Mouse (Mus musculus): ENCODE results near the gene Il2rb. TPM values are rescaled to one million over a fixed set of nuclear protein-coding genes. Genes with fewer than 3 reads are reported as not detected.
A peak's percentile ranks its signal among the peaks of the same experiment; 100 is the strongest.

The Il2rb gene
- total RNA-seq, 1 experiment: 0.62 TPM

DNA sequence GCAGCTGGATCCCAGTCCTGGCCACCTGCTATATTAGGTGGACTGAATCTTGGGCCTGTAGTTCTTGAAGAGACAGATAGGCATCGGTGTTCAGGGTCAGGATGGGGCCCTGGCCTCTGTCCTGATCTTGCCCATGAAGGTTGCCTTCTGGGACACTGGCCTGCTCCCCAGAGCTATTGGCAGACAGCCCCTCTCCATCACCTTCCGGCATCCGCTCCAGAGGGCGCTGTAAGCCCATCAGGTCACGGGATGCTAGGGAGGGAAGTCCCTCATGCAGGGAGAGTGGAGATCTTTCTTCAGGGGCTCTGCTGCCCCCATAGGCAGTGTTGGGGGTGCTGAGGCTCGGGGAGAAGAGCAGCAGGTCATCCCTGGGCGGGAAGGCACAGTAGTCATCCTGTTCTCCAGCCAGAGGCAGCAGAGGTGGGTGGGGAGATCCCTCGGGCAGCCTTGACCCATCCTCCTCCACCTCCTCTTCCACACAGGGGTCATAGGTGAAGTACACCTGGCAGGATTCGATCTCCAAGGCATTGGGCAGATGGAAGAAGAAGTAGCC, 13.5 kb downstream of the Il2rb start:
- TF ChIP-seq ZC3H11A (IDR thresholded peaks at IDR 0.05; ENCODE audit: borderline replicate concordance, low read depth, low read length) (no peak), HCFC1 (IDR thresholded peaks at IDR 0.05; ENCODE audit: borderline replicate concordance, insufficient read depth, low read length) (no peak), MAFK (IDR thresholded peaks at IDR 0.05; ENCODE audit: insufficient read depth, low read depth, low read length) (no peak), ZNF384 (IDR thresholded peaks at IDR 0.05; ENCODE audit: low read depth, low read length) (no peak), CHD2 (IDR thresholded peaks at IDR 0.05; ENCODE audit: low read depth, low read length) (no peak)
- in situ Hi-C loops (cut with MboI; ENCODE audit: low sequenced_read_pairs in 2 of 2, unreplicated experiment in 2 of 2): no loop called here
- no peak for DNase-seq (ENCODE audit: low read depth, low spot score)
- Histone ChIP-seq H3K4me1 (ENCODE audit: control insufficient read depth in 2 of 2, insufficient read depth in 2 of 2, low read length in 2 of 2, poor library complexity in 1 of 2) (no peaks in the 10 kb centered on the region), H3K9me3 (ENCODE audit: control insufficient read depth, insufficient read depth, low read depth, low read length) (no peaks in the 10 kb centered on the region), H3K4me3 (ENCODE audit: insufficient read depth in 1 of 2, low read depth in 1 of 2, low read length in 2 of 2, poor library complexity in 1 of 2, severe bottlenecking in 1 of 2) (no peak overlapping the region), H3K9ac (ENCODE audit: insufficient read depth, low read depth, low read length, poor library complexity, severe bottlenecking) (no peak overlapping the region), H3K27ac (ENCODE audit: insufficient read depth, low read depth, low read length, poor library complexity, severe bottlenecking) (no peak overlapping the region), H3K36me3 (ENCODE audit: control insufficient read depth, insufficient read depth, low read length, poor library complexity, severe bottlenecking) (no peaks in the 10 kb centered on the region)

DNA sequence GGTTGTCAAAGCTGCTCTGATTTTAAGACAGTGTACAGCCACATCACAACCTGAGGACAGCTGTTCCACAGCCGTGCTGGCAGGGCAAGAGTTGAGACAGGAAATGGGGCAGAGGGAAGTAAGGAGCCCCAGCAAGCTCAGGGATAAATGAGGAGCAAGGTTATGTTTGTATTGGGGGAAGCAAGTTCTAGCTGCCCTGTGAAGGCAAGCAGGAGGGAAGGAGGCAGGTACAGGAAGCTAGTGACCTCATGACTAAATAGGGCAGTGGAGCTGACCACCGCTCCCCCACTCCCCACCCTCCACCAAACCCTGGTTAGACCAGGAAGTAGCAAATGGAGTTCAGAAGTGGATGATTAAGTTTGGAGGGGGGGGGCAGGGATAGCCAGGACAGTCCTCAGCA, 14.1 kb downstream of the Il2rb start:
- in situ Hi-C loops (cut with MboI; ENCODE audit: low sequenced_read_pairs in 2 of 2, unreplicated experiment in 2 of 2): no loop called here
- H3K27ac ChIP-seq (ENCODE audit: insufficient read depth, low read depth, low read length, poor library complexity, severe bottlenecking): no peak overlapping the region
- H3K4me1 ChIP-seq (ENCODE audit: control insufficient read depth in 2 of 2, insufficient read depth in 2 of 2, low read length in 2 of 2, poor library complexity in 1 of 2): no peaks in the 10 kb centered on the region
- no peak overlapping the region for H3K4me3 ChIP-seq (ENCODE audit: insufficient read depth in 1 of 2, low read depth in 1 of 2, low read length in 2 of 2, poor library complexity in 1 of 2, severe bottlenecking in 1 of 2)
- no peak for DNase-seq (ENCODE audit: low read depth, low spot score)
- TF ChIP-seq MAFK (IDR thresholded peaks at IDR 0.05; ENCODE audit: insufficient read depth, low read depth, low read length) (no peak), CHD2 (IDR thresholded peaks at IDR 0.05; ENCODE audit: low read depth, low read length) (no peak), ZNF384 (IDR thresholded peaks at IDR 0.05; ENCODE audit: low read depth, low read length) (no peak), HCFC1 (IDR thresholded peaks at IDR 0.05; ENCODE audit: borderline replicate concordance, insufficient read depth, low read length) (no peak), ZC3H11A (IDR thresholded peaks at IDR 0.05; ENCODE audit: borderline replicate concordance, low read depth, low read length) (no peak)
- H3K36me3 ChIP-seq (ENCODE audit: control insufficient read depth, insufficient read depth, low read length, poor library complexity, severe bottlenecking): no peaks in the 10 kb centered on the region
- no peak overlapping the region for H3K9ac ChIP-seq (ENCODE audit: insufficient read depth, low read depth, low read length, poor library complexity, severe bottlenecking)
- H3K9me3 ChIP-seq (ENCODE audit: control insufficient read depth, insufficient read depth, low read depth, low read length): no peaks in the 10 kb centered on the region

DNA sequence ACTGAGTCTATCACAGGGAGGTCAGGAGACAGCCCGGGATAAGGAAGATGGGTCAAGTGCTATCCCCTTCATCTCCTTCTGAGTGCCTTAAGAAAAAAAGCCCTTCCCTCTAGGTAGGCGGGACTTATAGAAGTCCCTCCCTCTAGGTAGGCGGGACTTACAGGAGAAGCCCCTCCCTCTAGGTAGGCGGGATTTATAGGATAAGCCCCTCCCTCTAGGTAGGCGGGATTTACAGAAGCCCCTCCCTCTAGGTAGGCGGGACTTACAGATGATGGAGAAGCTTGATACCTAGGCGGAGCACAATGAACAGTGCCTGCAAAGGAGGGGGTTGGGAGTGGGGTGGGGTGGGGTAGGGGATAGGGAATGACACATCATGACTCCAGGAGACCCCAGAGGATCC, 15.0 kb downstream of the Il2rb start:
- in situ Hi-C loops (cut with MboI; ENCODE audit: low sequenced_read_pairs in 2 of 2, unreplicated experiment in 2 of 2): no loop called here
- TF ChIP-seq MAFK (IDR thresholded peaks at IDR 0.05; ENCODE audit: insufficient read depth, low read depth, low read length) (no peak), CHD2 (IDR thresholded peaks at IDR 0.05; ENCODE audit: low read depth, low read length) (no peak), ZNF384 (IDR thresholded peaks at IDR 0.05; ENCODE audit: low read depth, low read length) (no peak), HCFC1 (IDR thresholded peaks at IDR 0.05; ENCODE audit: borderline replicate concordance, insufficient read depth, low read length) (no peak), ZC3H11A (IDR thresholded peaks at IDR 0.05; ENCODE audit: borderline replicate concordance, low read depth, low read length) (no peak)
- no peaks in the 10 kb centered on the region for H3K9me3 ChIP-seq (ENCODE audit: control insufficient read depth, insufficient read depth, low read depth, low read length)
- H3K27ac ChIP-seq (ENCODE audit: insufficient read depth, low read depth, low read length, poor library complexity, severe bottlenecking): no peak overlapping the region
- H3K9ac ChIP-seq (ENCODE audit: insufficient read depth, low read depth, low read length, poor library complexity, severe bottlenecking): no peak overlapping the region
- no peaks in the 10 kb centered on the region for H3K36me3 ChIP-seq (ENCODE audit: control insufficient read depth, insufficient read depth, low read length, poor library complexity, severe bottlenecking)
- peak; percentile 27 for DNase-seq (ENCODE audit: low read depth, low spot score)
- no peaks in the 10 kb centered on the region for H3K4me1 ChIP-seq (ENCODE audit: control insufficient read depth in 2 of 2, insufficient read depth in 2 of 2, low read length in 2 of 2, poor library complexity in 1 of 2)
- no peak overlapping the region for H3K4me3 ChIP-seq (ENCODE audit: insufficient read depth in 1 of 2, low read depth in 1 of 2, low read length in 2 of 2, poor library complexity in 1 of 2, severe bottlenecking in 1 of 2)

DNA sequence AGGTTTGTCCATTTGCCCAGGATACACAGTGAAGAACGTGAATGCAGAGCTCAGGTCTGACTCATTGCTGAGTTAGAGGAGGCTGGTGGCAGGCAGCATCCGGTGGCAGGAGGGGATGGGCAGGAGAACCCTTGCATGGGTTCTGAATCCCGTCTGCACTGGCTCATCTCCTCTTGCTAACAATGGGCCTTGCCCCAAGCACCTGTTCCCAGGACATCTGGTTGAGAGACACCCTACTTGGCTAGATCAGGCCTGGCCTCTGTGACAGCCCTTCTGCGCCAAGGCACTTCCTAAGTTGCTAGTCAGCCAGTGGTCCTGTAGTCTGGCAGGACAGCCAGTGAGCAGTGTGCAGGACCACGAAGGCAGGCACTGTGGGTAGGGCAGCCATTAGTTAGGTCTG, 15.6 kb downstream of the Il2rb start:
- DNase-seq (ENCODE audit: low read depth, low spot score): no peak
- in situ Hi-C loops (cut with MboI; ENCODE audit: low sequenced_read_pairs in 2 of 2, unreplicated experiment in 2 of 2): no loop called here
- Histone ChIP-seq H3K4me3 (ENCODE audit: insufficient read depth in 1 of 2, low read depth in 1 of 2, low read length in 2 of 2, poor library complexity in 1 of 2, severe bottlenecking in 1 of 2) (no peak overlapping the region), H3K4me1 (ENCODE audit: control insufficient read depth in 2 of 2, insufficient read depth in 2 of 2, low read length in 2 of 2, poor library complexity in 1 of 2) (no peaks in the 10 kb centered on the region), H3K36me3 (ENCODE audit: control insufficient read depth, insufficient read depth, low read length, poor library complexity, severe bottlenecking) (no peaks in the 10 kb centered on the region), H3K9me3 (ENCODE audit: control insufficient read depth, insufficient read depth, low read depth, low read length) (no peaks in the 10 kb centered on the region), H3K27ac (ENCODE audit: insufficient read depth, low read depth, low read length, poor library complexity, severe bottlenecking) (no peak overlapping the region), H3K9ac (ENCODE audit: insufficient read depth, low read depth, low read length, poor library complexity, severe bottlenecking) (no peak overlapping the region)
- TF ChIP-seq ZNF384 (IDR thresholded peaks at IDR 0.05; ENCODE audit: low read depth, low read length) (no peak), HCFC1 (IDR thresholded peaks at IDR 0.05; ENCODE audit: borderline replicate concordance, insufficient read depth, low read length) (no peak)

DNA sequence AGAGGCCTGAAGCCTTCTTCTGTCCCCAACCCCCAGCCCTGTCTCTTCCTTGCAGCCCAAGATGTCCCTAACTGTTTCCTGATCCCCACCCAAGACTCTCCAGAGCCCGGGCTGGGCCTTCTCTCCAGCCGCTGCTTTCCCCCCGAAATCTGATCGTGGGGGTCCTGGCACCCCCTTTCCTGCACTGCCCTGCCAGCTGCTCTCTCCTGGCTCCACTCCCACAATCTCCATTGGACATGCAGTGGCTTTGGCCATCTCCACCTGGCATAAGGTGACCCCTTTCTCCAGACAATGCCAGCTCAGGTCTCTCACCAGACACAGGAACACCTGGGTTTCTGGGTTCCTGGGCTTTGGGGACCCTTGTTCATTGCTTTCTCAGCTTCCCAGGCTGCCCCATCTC, 17.0 kb downstream of the Il2rb start:
- Histone ChIP-seq H3K9ac (ENCODE audit: insufficient read depth, low read depth, low read length, poor library complexity, severe bottlenecking) (no peak overlapping the region), H3K27ac (ENCODE audit: insufficient read depth, low read depth, low read length, poor library complexity, severe bottlenecking) (no peak overlapping the region), H3K4me1 (ENCODE audit: control insufficient read depth in 2 of 2, insufficient read depth in 2 of 2, low read length in 2 of 2, poor library complexity in 1 of 2) (no peaks in the 10 kb centered on the region), H3K36me3 (ENCODE audit: control insufficient read depth, insufficient read depth, low read length, poor library complexity, severe bottlenecking) (no peaks in the 10 kb centered on the region), H3K9me3 (ENCODE audit: control insufficient read depth, insufficient read depth, low read depth, low read length) (no peaks in the 10 kb centered on the region), H3K4me3 (ENCODE audit: insufficient read depth in 1 of 2, low read depth in 1 of 2, low read length in 2 of 2, poor library complexity in 1 of 2, severe bottlenecking in 1 of 2) (no peak overlapping the region)
- DNase-seq (ENCODE audit: low read depth, low spot score): no peak
- in situ Hi-C loops (cut with MboI; ENCODE audit: low sequenced_read_pairs in 2 of 2, unreplicated experiment in 2 of 2): no loop called here
- TF ChIP-seq ZC3H11A (IDR thresholded peaks at IDR 0.05; ENCODE audit: borderline replicate concordance, low read depth, low read length) (no peak), MAFK (IDR thresholded peaks at IDR 0.05; ENCODE audit: insufficient read depth, low read depth, low read length) (no peak), HCFC1 (IDR thresholded peaks at IDR 0.05; ENCODE audit: borderline replicate concordance, insufficient read depth, low read length) (no peak), CHD2 (IDR thresholded peaks at IDR 0.05; ENCODE audit: low read depth, low read length) (no peak), ZNF384 (IDR thresholded peaks at IDR 0.05; ENCODE audit: low read depth, low read length) (no peak)

Measured in ES-E14 (cell line).